Mouse (Mus musculus): Measurements from ENCODE around the gene Kcnq5. TPM values are rescaled to one million over a fixed set of nuclear protein-coding genes. Genes with fewer than 3 reads are reported as not detected.

The Kcnq5 gene
- total and polyA plus RNA-seq, 3 experiments: 0.11 TPM; not detected in 2

- TF ChIP-seq GATA2 (IDR thresholded peaks at IDR 0.05; ENCODE audit: borderline replicate concordance, low read depth, low read length) (no peak), GATA1 (IDR thresholded peaks at IDR 0.05; ENCODE audit: borderline replicate concordance, low read length) (no peak), TAL1 (conservative IDR thresholded peaks at IDR 0.05; ENCODE audit: low read depth, low read length) (no peak), CTCF (IDR thresholded peaks at IDR 0.05; ENCODE audit: low read depth, low read length) (no peak), POLR2AphosphoS5 (IDR thresholded peaks at IDR 0.05; ENCODE audit: insufficient replicate concordance, low read depth, low read length) (no peak)
- ATAC-seq (ENCODE audit: extremely low read depth, insufficient number of reproducible peaks, low FRiP score, poor library complexity, severe bottlenecking): no peak
- no peak for DNase-seq (ENCODE audit: low spot score)
- H3K27me3 ChIP-seq (ENCODE audit: insufficient read depth, low read length): no peaks in the 10 kb centered on the region
- no peaks in the 10 kb centered on the region for H3K9me3 ChIP-seq (replicated peaks)
- H3K4me3 ChIP-seq (ENCODE audit: low read depth, low read length): no peak overlapping the region
- no peaks in the 10 kb centered on the region for H3K36me3 ChIP-seq (replicated peaks)
- no peaks in the 10 kb centered on the region for H3K4me1 ChIP-seq (ENCODE audit: insufficient read depth, low read depth, low read length)
These were observed 441.6 kb downstream of the Kcnq5 start for GRCm38 (mm10) chr1:21520116-21520645.

DNA sequence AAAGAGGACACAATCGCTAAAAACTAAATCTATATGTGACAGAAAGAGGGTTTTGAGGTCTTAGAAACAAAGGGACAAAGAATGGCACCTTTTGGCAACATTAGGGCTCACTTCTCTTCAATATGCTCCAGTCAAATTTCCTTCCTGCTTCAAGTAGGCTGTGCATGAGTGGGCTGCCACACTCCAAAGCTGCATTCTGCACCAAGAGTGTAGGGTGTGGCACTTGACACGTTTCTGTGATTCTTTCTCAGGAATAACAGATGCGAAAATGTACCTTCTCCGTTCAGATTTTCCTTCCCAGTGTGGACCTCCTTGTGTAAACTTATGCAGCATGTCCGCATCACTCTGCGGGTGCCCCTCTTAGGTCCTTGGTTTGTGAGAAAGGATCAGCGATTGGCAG lies 455.1 kb downstream of the Kcnq5 start:
- no peak overlapping the region for H3K4me3 ChIP-seq (ENCODE audit: low read depth, low read length)
- TF ChIP-seq GATA2 (IDR thresholded peaks at IDR 0.05; ENCODE audit: borderline replicate concordance, low read depth, low read length) (no peak), CTCF (IDR thresholded peaks at IDR 0.05; ENCODE audit: low read depth, low read length) (no peak), GATA1 (IDR thresholded peaks at IDR 0.05; ENCODE audit: borderline replicate concordance, low read length) (no peak), TAL1 (conservative IDR thresholded peaks at IDR 0.05; ENCODE audit: low read depth, low read length) (no peak), POLR2AphosphoS5 (IDR thresholded peaks at IDR 0.05; ENCODE audit: insufficient replicate concordance, low read depth, low read length) (no peak)
- H3K9me3 ChIP-seq (replicated peaks): no peaks in the 10 kb centered on the region
- H3K36me3 ChIP-seq (replicated peaks): no peaks in the 10 kb centered on the region
- H3K4me1 ChIP-seq (ENCODE audit: insufficient read depth, low read depth, low read length): no peaks in the 10 kb centered on the region
- no peaks in the 10 kb centered on the region for H3K27me3 ChIP-seq (ENCODE audit: insufficient read depth, low read length)
- DNase-seq (ENCODE audit: low spot score): no peak
- no peak for ATAC-seq (ENCODE audit: extremely low read depth, insufficient number of reproducible peaks, low FRiP score, poor library complexity, severe bottlenecking)

GRCm38 (mm10) chr1:21499815-21500534 lies 461.8 kb downstream of the Kcnq5 start:
- H3K4me1 ChIP-seq (ENCODE audit: insufficient read depth, low read depth, low read length): no peaks in the 10 kb centered on the region
- H3K36me3 ChIP-seq (replicated peaks): no peaks in the 10 kb centered on the region
- TF ChIP-seq TAL1 (conservative IDR thresholded peaks at IDR 0.05; ENCODE audit: low read depth, low read length) (no peak), POLR2AphosphoS5 (IDR thresholded peaks at IDR 0.05; ENCODE audit: insufficient replicate concordance, low read depth, low read length) (no peak), GATA2 (IDR thresholded peaks at IDR 0.05; ENCODE audit: borderline replicate concordance, low read depth, low read length) (no peak), GATA1 (IDR thresholded peaks at IDR 0.05; ENCODE audit: borderline replicate concordance, low read length) (no peak), CTCF (IDR thresholded peaks at IDR 0.05; ENCODE audit: low read depth, low read length) (no peak)
- DNase-seq (ENCODE audit: low spot score) (no peak), ATAC-seq (ENCODE audit: extremely low read depth, insufficient number of reproducible peaks, low FRiP score, poor library complexity, severe bottlenecking) (no peak)
- no peak overlapping the region for H3K4me3 ChIP-seq (ENCODE audit: low read depth, low read length)
- no peaks in the 10 kb centered on the region for H3K9me3 ChIP-seq (replicated peaks)
- H3K27me3 ChIP-seq (ENCODE audit: insufficient read depth, low read length): no peaks in the 10 kb centered on the region

- H3K4me3 ChIP-seq (ENCODE audit: low read depth, low read length): no peak overlapping the region
- no peak for TF ChIP-seq TAL1 (conservative IDR thresholded peaks at IDR 0.05; ENCODE audit: low read depth, low read length)
- no peaks in the 10 kb centered on the region for H3K36me3 ChIP-seq (replicated peaks)
- DNase-seq (ENCODE audit: low spot score) (no peak), ATAC-seq (ENCODE audit: extremely low read depth, insufficient number of reproducible peaks, low FRiP score, poor library complexity, severe bottlenecking) (no peak)
- no peaks in the 10 kb centered on the region for H3K27me3 ChIP-seq (ENCODE audit: insufficient read depth, low read length)
- no peaks in the 10 kb centered on the region for H3K4me1 ChIP-seq (ENCODE audit: insufficient read depth, low read depth, low read length)
- no peaks in the 10 kb centered on the region for H3K9me3 ChIP-seq (replicated peaks)
These were observed 465.4 kb downstream of the Kcnq5 start for GRCm38 (mm10) chr1:21496307-21496706.

GRCm38 (mm10) chr1:21488645-21489044 lies 473.1 kb downstream of the Kcnq5 start:
- no peak overlapping the region for H3K4me3 ChIP-seq (ENCODE audit: low read depth, low read length)
- H3K27me3 ChIP-seq (ENCODE audit: insufficient read depth, low read length): no peaks in the 10 kb centered on the region
- no peak for DNase-seq (ENCODE audit: low spot score)
- no peak for ATAC-seq (ENCODE audit: extremely low read depth, insufficient number of reproducible peaks, low FRiP score, poor library complexity, severe bottlenecking)
- no peaks in the 10 kb centered on the region for H3K4me1 ChIP-seq (ENCODE audit: insufficient read depth, low read depth, low read length)
- no peaks in the 10 kb centered on the region for H3K9me3 ChIP-seq (replicated peaks)
- no peaks in the 10 kb centered on the region for H3K36me3 ChIP-seq (replicated peaks)
- no peak for TF ChIP-seq POLR2AphosphoS5 (IDR thresholded peaks at IDR 0.05; ENCODE audit: insufficient replicate concordance, low read depth, low read length)
- no peak for TF ChIP-seq CTCF (IDR thresholded peaks at IDR 0.05; ENCODE audit: low read depth, low read length)
- TF ChIP-seq GATA2 (IDR thresholded peaks at IDR 0.05; ENCODE audit: borderline replicate concordance, low read depth, low read length): no peak
- no peak for TF ChIP-seq GATA1 (IDR thresholded peaks at IDR 0.05; ENCODE audit: borderline replicate concordance, low read length)
- TF ChIP-seq TAL1 (conservative IDR thresholded peaks at IDR 0.05; ENCODE audit: low read depth, low read length): no peak

GRCm38 (mm10) chr1:21486266-21486665 lies 475.5 kb downstream of the Kcnq5 start:
- no peaks in the 10 kb centered on the region for H3K27me3 ChIP-seq (ENCODE audit: insufficient read depth, low read length)
- no peak overlapping the region for H3K4me3 ChIP-seq (ENCODE audit: low read depth, low read length)
- no peak for DNase-seq (ENCODE audit: low spot score)
- ATAC-seq (ENCODE audit: extremely low read depth, insufficient number of reproducible peaks, low FRiP score, poor library complexity, severe bottlenecking): no peak
- no peaks in the 10 kb centered on the region for H3K4me1 ChIP-seq (ENCODE audit: insufficient read depth, low read depth, low read length)
- no peak for TF ChIP-seq GATA1 (IDR thresholded peaks at IDR 0.05; ENCODE audit: borderline replicate concordance, low read length)
- TF ChIP-seq TAL1 (conservative IDR thresholded peaks at IDR 0.05; ENCODE audit: low read depth, low read length): no peak
- TF ChIP-seq CTCF (IDR thresholded peaks at IDR 0.05; ENCODE audit: low read depth, low read length): no peak
- TF ChIP-seq GATA2 (IDR thresholded peaks at IDR 0.05; ENCODE audit: borderline replicate concordance, low read depth, low read length): no peak
- no peak for TF ChIP-seq POLR2AphosphoS5 (IDR thresholded peaks at IDR 0.05; ENCODE audit: insufficient replicate concordance, low read depth, low read length)
- no peaks in the 10 kb centered on the region for H3K36me3 ChIP-seq (replicated peaks)
- H3K9me3 ChIP-seq (replicated peaks): no peaks in the 10 kb centered on the region

All from G1E (cell line).